Mouse (Mus musculus): ENCODE results near the gene Cd47. TPM values are rescaled to one million over a fixed set of nuclear protein-coding genes. Genes with fewer than 3 reads are reported as not detected.

The Cd47 gene
- polyA plus RNA-seq, 1 experiment from 2014 or later, result 97.9 TPM

GRCm38 (mm10) chr16:49781556-49782156, 18.7 kb upstream of the Cd47 start:
- Histone ChIP-seq H3K4me2 (ENCODE audit: low read length) (no peak overlapping the region), H3K27me3 (replicated peaks; ENCODE audit: control insufficient read depth, insufficient read depth, low read length) (no peaks in the 10 kb centered on the region), H3K36me3 (ENCODE audit: control insufficient read depth, insufficient read depth, low read length) (no peaks in the 10 kb centered on the region), H3K27ac (ENCODE audit: low read depth, low read length) (no peak overlapping the region), H3K9me3 (replicated peaks; ENCODE audit: control insufficient read depth, low read length) (no peaks in the 10 kb centered on the region), H3K9ac (ENCODE audit: low read length) (no peak overlapping the region), H3K4me3 (ENCODE audit: low read depth, low read length) (no peak overlapping the region), H3K4me1 (ENCODE audit: control insufficient read depth, insufficient read depth, low read length) (no peaks in the 10 kb centered on the region)
- DNase-seq (ENCODE audit: low spot score), result no peak
- 93% methylated on average over 5 of the region's 5 CpGs for WGBS
- no peak for ATAC-seq

DNA sequence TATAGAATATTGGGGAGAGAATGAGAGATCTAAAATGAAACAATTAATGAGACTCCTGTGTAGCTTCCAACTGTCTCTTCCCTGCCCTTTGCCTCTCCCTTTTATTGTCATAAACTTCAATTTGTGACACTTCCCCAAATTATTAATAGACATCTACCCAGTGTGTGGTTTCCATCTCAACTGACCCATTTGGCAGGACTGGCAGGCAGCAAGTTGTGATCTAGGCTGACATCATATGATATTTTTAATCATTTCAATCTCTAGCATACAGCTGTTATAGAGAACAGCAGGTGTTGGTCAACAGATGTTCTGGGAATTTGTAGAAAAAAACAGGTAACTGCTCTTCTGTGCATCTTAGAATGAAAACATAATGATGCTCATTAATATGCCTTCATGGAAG, 17.0 kb upstream of the Cd47 start:
- Histone ChIP-seq H3K4me1 (ENCODE audit: control insufficient read depth, insufficient read depth, low read length) (no peaks in the 10 kb centered on the region), H3K27me3 (replicated peaks; ENCODE audit: control insufficient read depth, insufficient read depth, low read length) (no peaks in the 10 kb centered on the region), H3K9ac (ENCODE audit: low read length) (no peak overlapping the region), H3K27ac (ENCODE audit: low read depth, low read length) (no peak overlapping the region), H3K9me3 (replicated peaks; ENCODE audit: control insufficient read depth, low read length) (no peaks in the 10 kb centered on the region), H3K4me3 (ENCODE audit: low read depth, low read length) (no peak overlapping the region), H3K4me2 (ENCODE audit: low read length) (no peak overlapping the region), H3K36me3 (ENCODE audit: control insufficient read depth, insufficient read depth, low read length) (no peaks in the 10 kb centered on the region)
- ATAC-seq (no peak), DNase-seq (ENCODE audit: low spot score) (no peak)

DNA sequence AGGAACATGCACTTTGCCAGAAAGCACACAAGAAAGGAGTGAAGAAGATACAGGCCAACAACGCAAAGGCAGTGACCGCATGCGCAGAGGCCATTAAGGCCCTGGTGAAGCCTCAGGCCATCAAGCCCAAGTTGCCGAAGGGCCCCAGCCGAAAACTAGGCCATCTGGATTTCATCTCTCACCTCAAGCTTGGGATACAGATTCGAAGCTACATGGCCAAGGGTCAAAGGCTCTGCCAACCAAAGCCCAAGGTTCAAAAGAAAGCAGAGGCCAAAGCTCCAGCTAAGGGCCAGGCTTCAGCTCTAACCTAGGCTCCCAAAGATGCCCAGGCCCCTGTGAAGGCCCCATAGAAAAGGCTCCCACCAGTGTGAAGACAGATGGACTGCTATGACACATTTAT, 14.2 kb upstream of the Cd47 start:
- H3K9me3 ChIP-seq (replicated peaks; ENCODE audit: control insufficient read depth, low read length), result no peaks in the 10 kb centered on the region
- H3K4me3 ChIP-seq (ENCODE audit: low read depth, low read length), result no peak overlapping the region
- H3K36me3 ChIP-seq (ENCODE audit: control insufficient read depth, insufficient read depth, low read length), result no peaks in the 10 kb centered on the region
- H3K27me3 ChIP-seq (replicated peaks; ENCODE audit: control insufficient read depth, insufficient read depth, low read length), result no peaks in the 10 kb centered on the region
- no peak overlapping the region for H3K27ac ChIP-seq (ENCODE audit: low read depth, low read length)
- DNase-seq (ENCODE audit: low spot score) (no peak), ATAC-seq (no peak)
- no peaks in the 10 kb centered on the region for H3K4me1 ChIP-seq (ENCODE audit: control insufficient read depth, insufficient read depth, low read length)
- no peak overlapping the region for H3K9ac ChIP-seq (ENCODE audit: low read length)
- no peak overlapping the region for H3K4me2 ChIP-seq (ENCODE audit: low read length)
- WGBS, result 95% methylated on average over 6 of the region's 6 CpGs

DNA sequence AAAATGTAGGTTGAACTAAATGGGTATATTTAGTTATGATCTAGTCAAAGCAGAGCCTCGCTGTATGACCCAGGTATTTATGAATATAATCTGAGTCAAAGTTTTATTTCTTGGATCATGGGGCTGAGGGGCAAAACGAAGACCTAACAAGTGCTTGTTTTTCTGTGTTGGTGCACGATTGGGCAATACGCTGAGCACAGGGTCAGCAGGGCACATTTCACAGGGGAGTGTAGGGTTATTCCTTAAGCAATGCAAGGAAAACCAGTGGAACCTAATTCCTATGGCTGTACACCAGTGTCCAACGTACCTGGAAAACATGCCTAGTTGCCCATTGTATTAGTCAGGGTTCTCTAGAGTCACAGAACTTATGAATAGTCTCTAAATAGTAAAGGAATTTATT, 12.6 kb upstream of the Cd47 start:
- no peaks in the 10 kb centered on the region for H3K36me3 ChIP-seq (ENCODE audit: control insufficient read depth, insufficient read depth, low read length)
- 90% methylated on average over 5 of the region's 5 CpGs for WGBS
- no peaks in the 10 kb centered on the region for H3K9me3 ChIP-seq (replicated peaks; ENCODE audit: control insufficient read depth, low read length)
- ATAC-seq (no peak), DNase-seq (ENCODE audit: low spot score) (no peak)
- H3K4me2 ChIP-seq (ENCODE audit: low read length), result no peak overlapping the region
- H3K4me1 ChIP-seq (ENCODE audit: control insufficient read depth, insufficient read depth, low read length), result no peaks in the 10 kb centered on the region
- no peak overlapping the region for H3K27ac ChIP-seq (ENCODE audit: low read depth, low read length)
- no peaks in the 10 kb centered on the region for H3K27me3 ChIP-seq (replicated peaks; ENCODE audit: control insufficient read depth, insufficient read depth, low read length)
- no peak overlapping the region for H3K4me3 ChIP-seq (ENCODE audit: low read depth, low read length)
- no peak overlapping the region for H3K9ac ChIP-seq (ENCODE audit: low read length)

DNA sequence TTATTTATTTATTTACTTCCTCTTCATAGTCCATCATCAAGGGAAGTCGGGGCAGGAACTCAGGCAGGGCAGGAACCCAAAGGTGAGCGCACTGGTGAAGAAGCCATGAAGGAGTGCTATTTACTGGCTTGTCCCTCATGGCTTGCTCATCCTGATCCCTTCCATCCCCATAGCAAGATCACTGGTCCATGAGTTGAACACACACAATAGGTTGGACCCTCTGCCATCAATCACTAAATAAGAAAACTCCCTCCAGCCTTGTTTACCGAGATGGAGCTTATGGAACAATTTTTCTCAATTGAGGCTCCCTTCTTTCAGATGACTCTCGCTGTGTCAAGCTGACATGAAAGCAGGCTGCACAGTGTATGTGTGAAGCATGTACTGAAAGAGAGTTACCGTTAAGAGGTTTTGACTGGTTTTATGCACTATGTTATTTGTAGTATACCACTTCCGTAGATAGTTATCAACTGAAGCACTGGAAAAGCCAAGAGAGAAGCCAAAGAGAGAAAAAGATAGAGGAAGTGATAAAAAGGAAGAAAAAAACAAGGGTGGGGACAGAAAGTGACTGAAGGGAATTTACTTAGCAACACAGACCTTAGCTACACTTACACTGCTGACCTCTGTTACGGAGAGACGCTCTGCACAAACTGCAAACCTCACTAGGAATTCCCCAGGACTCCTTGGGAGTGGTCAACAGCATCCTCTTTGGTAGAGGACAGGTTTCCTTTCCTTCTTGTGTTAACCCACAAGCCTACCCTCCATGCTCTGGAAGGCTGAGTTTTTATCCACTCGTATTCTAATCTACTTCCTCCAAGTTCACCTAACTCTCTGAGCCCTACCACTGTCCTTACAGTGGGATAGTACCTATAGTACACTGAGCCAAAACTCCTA, 9.5 kb upstream of the Cd47 start:
- ATAC-seq, result no peak
- no peak overlapping the region for H3K9ac ChIP-seq (ENCODE audit: low read length)
- no peaks in the 10 kb centered on the region for H3K4me1 ChIP-seq (ENCODE audit: control insufficient read depth, insufficient read depth, low read length)
- H3K9me3 ChIP-seq (replicated peaks; ENCODE audit: control insufficient read depth, low read length), result no peaks in the 10 kb centered on the region
- H3K36me3 ChIP-seq (ENCODE audit: control insufficient read depth, insufficient read depth, low read length), result no peaks in the 10 kb centered on the region
- WGBS, result 91% methylated on average over 9 of the region's 9 CpGs
- no peaks in the 10 kb centered on the region for H3K27me3 ChIP-seq (replicated peaks; ENCODE audit: control insufficient read depth, insufficient read depth, low read length)
- H3K4me3 ChIP-seq (ENCODE audit: low read depth, low read length), result no peak overlapping the region
- H3K27ac ChIP-seq (ENCODE audit: low read depth, low read length), result no peak overlapping the region
- no peak overlapping the region for H3K4me2 ChIP-seq (ENCODE audit: low read length)
- DNase-seq (ENCODE audit: low spot score), result no peak

- Histone ChIP-seq H3K9me3 (replicated peaks; ENCODE audit: control insufficient read depth, low read length) (no peaks in the 10 kb centered on the region), H3K4me2 (ENCODE audit: low read length) (no peak overlapping the region), H3K36me3 (ENCODE audit: control insufficient read depth, insufficient read depth, low read length) (no peaks in the 10 kb centered on the region), H3K27ac (ENCODE audit: low read depth, low read length) (no peak overlapping the region), H3K27me3 (replicated peaks; ENCODE audit: control insufficient read depth, insufficient read depth, low read length) (no peaks in the 10 kb centered on the region), H3K4me3 (ENCODE audit: low read depth, low read length) (no peak overlapping the region), H3K4me1 (ENCODE audit: control insufficient read depth, insufficient read depth, low read length) (no peaks in the 10 kb centered on the region), H3K9ac (ENCODE audit: low read length) (no peak overlapping the region)
- WGBS, result 59% methylated on average over 9 of the region's 9 CpGs
- ATAC-seq, result no peak
- no peak for DNase-seq (ENCODE audit: low spot score)
These were observed 7.9 kb upstream of the Cd47 start for GRCm38 (mm10) chr16:49792446-49792878.

GRCm38 (mm10) chr16:49793596-49793995, 6.7 kb upstream of the Cd47 start:
- Histone ChIP-seq H3K4me2 (ENCODE audit: low read length) (no peak overlapping the region), H3K4me1 (ENCODE audit: control insufficient read depth, insufficient read depth, low read length) (no peaks in the 10 kb centered on the region), H3K36me3 (ENCODE audit: control insufficient read depth, insufficient read depth, low read length) (no peaks in the 10 kb centered on the region), H3K9ac (ENCODE audit: low read length) (no peak overlapping the region), H3K9me3 (replicated peaks; ENCODE audit: control insufficient read depth, low read length) (no peaks in the 10 kb centered on the region), H3K4me3 (ENCODE audit: low read depth, low read length) (no peak overlapping the region), H3K27me3 (replicated peaks; ENCODE audit: control insufficient read depth, insufficient read depth, low read length) (no peaks in the 10 kb centered on the region), H3K27ac (ENCODE audit: low read depth, low read length) (no peak overlapping the region)
- 90% methylated on average over 9 of the region's 9 CpGs for WGBS
- no peak for ATAC-seq
- DNase-seq (ENCODE audit: low spot score), result no peak

DNA sequence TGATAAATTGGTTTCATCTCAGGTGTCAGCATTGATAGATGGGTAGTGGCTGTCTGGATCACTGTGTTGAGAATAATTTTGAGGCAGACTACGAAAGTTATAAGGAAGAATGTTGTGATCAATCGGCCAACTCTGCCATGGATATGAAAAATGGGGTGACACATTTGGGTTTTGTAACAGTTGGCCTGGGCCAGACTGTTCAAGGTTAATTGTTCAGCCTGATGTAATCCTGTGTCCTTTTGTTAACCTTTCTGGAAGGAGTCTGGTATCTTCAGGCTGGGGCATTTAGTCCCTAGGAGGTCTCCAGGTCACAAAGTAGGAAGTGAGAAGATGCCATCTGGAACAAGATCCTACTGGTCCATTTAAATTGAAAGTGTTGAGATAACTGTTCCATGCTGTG, 4.1 kb upstream of the Cd47 start:
- no peak overlapping the region for H3K4me2 ChIP-seq (ENCODE audit: low read length)
- no peak overlapping the region for H3K9ac ChIP-seq (ENCODE audit: low read length)
- no peaks in the 10 kb centered on the region for H3K27me3 ChIP-seq (replicated peaks; ENCODE audit: control insufficient read depth, insufficient read depth, low read length)
- DNase-seq (ENCODE audit: low spot score) (no peak), ATAC-seq (no peak)
- WGBS, result 90% methylated on average over 2 of the region's 2 CpGs
- no peaks in the 10 kb centered on the region for H3K9me3 ChIP-seq (replicated peaks; ENCODE audit: control insufficient read depth, low read length)
- no peaks in the 10 kb centered on the region for H3K4me1 ChIP-seq (ENCODE audit: control insufficient read depth, insufficient read depth, low read length)
- no peak overlapping the region for H3K4me3 ChIP-seq (ENCODE audit: low read depth, low read length)
- no peaks in the 10 kb centered on the region for H3K36me3 ChIP-seq (ENCODE audit: control insufficient read depth, insufficient read depth, low read length)
- H3K27ac ChIP-seq (ENCODE audit: low read depth, low read length), result no peak overlapping the region

DNA sequence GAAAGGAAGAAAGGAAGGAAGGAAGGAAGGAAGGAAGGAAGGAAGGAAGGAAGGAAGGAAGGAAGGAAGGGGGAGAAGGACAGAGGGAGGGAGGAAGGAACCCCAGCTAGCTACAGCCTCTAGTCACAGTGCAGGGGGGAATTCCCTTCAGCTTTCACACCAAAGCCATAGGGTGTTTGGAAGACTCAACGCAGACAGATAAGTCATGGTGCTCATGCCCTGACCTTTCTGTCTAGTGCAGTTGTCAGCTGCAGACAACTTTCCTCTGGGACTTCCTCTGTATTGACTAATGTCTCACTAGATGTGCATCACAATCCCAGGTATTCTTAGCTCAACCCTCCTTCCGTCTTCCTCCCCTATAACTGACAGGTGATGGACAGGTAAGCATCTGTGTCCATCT, 3.4 kb upstream of the Cd47 start:
- no peak overlapping the region for H3K27ac ChIP-seq (ENCODE audit: low read depth, low read length)
- H3K9me3 ChIP-seq (replicated peaks; ENCODE audit: control insufficient read depth, low read length), result no peaks in the 10 kb centered on the region
- 100% methylated on average over 2 of the region's 2 CpGs for WGBS
- H3K27me3 ChIP-seq (replicated peaks; ENCODE audit: control insufficient read depth, insufficient read depth, low read length), result no peaks in the 10 kb centered on the region
- DNase-seq (ENCODE audit: low spot score) (no peak), ATAC-seq (no peak)
- H3K4me3 ChIP-seq (ENCODE audit: low read depth, low read length), result no peak overlapping the region
- H3K4me2 ChIP-seq (ENCODE audit: low read length), result no peak overlapping the region
- H3K9ac ChIP-seq (ENCODE audit: low read length), result no peak overlapping the region
- no peaks in the 10 kb centered on the region for H3K4me1 ChIP-seq (ENCODE audit: control insufficient read depth, insufficient read depth, low read length)
- H3K36me3 ChIP-seq (ENCODE audit: control insufficient read depth, insufficient read depth, low read length), result no peaks in the 10 kb centered on the region

Data from forebrain, embryonic 14.5 days (tissue).